Mouse (Mus musculus) cerebellum, postnatal 10 days (tissue): ENCODE data around the gene Gm14288.
"Not testable (repeated sequence)": the region's sequence is repeated elsewhere in the genome, so short reads cannot be mapped to it uniquely, and the experiment has no call there.

Experiments used
- DNase-seq, 2 experiments: peaks; one replicate each; pipeline ENCODE4 v3.0.0; 2021; ENCODE audit warnings: mixed read lengths in 2 of 2

Gene Gm14288

DNA sequence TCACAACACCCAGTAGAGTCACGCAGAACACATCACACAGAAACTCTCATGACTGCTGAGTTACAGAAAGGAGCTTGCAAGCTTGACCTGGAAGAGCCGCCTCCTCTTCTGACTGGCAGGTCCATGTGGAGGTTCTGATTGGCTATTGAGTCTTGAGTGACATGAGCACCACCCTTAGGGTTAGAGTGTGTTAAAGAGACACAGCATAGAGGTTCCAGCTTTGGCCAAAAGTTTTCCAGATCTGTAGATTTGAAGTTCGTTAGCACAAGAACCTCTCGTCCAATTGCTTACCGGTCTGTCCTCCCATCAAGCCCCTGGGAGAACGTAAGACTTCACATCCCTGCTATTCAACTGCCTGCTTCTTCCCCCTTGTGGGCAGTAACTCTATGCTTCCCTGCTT lies at the start of gene Gm14288:
Gene Gm14288, minus strand, starts transcription at position 101 of the 400 bp plus-strand sequence.
- DNase-seq = not testable (repeated sequence)

DNA sequence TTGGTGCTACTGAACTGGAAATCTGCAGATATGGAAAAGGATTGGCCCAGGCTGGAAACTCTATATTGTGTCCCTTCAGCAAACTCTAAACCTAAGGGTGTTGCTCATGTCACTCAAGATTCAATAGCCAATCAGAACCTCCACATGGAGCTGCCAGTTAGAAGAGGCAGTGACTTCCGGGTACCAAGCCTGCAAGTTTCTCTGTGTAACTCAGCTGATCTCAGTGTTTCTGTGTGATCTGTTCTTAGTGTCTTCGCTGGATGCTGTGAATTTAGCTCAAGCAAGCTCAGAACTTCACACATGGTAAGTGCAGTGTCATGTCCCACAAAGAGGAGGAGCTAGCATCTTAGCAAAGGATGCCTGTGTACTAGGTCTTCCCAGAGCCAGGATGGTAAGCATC lies 59.7 kb downstream of the Gm14288 start, which contains the start of gene Gm2007:
Gene Gm2007, plus strand, starts transcription at position 301 of the 400 bp plus-strand sequence.
- DNase-seq = not testable (repeated sequence)
